Mouse (Mus musculus): ENCODE measurements at regions not wholly inside any gene's neighbourhood (a gene's known extent, or its start where the extent isn't known, plus 50 kb on each side); places are given as distances from the start of the nearest gene placed in this dataset.

- TF ChIP-seq CTCF (IDR thresholded peaks at IDR 0.05; ENCODE audit: borderline replicate concordance, control insufficient read depth, extremely low read depth, insufficient read depth, low read length, poor library complexity): no peak
- no peak for TF ChIP-seq POLR2A (IDR thresholded peaks at IDR 0.05; ENCODE audit: control insufficient read depth, extremely low read depth, insufficient read depth, low read length, poor library complexity)
These were observed 235.1 kb downstream of the Nfkbiz start for GRCm38 (mm10) chr16:55603611-55604010.
